In genomic region chr10:23086352-23087215, GRCm38 (mm10) we compare ENCODE assay signal across 7 mouse cellular contexts.
DNase-seq lines count a peak whose midpoint lies in the region; TF ChIP-seq lines count a peak whose summit lies in the region.

No protein-coding gene starts in this region.

- in situ Hi-C loops in CH12.LX (cut with MboI; ENCODE audit: low pct_ligation_motif_present, low pct_unique_long_range_greater_than_20kb, low sequenced_read_pairs): no loop called here

- H3K4me2 ChIP-seq in CH12.LX (ENCODE audit: insufficient read depth, low read depth, poor library complexity, severe bottlenecking): no peak overlapping the region

- peak; percentile 80 for TF ChIP-seq RAD21 in CH12.LX (IDR thresholded peaks at IDR 0.05; ENCODE audit: low read depth, low read length)

- H3K4me1 ChIP-seq in CH12.LX (ENCODE audit: control insufficient read depth in 1 of 2, insufficient read depth in 2 of 2): peaks cover 0 to 6% of the 10 kb centered on the region in 2 experiments; a peak in 2 of 4 replicates

- H3K9ac ChIP-seq in CH12.LX (ENCODE audit: insufficient read depth, low read depth): no peak overlapping the region

- peak; percentile 33 to 74; a peak in 3 of 4 replicates for TF ChIP-seq CTCF in CH12.LX (conservative IDR thresholded peaks at IDR 0.05 in 1 of 2, IDR thresholded peaks at IDR 0.05 in 1 of 2; ENCODE audit: low read depth in 2 of 2, low read length in 2 of 2)

- no peak for TF ChIP-seq EP300 in CH12.LX (IDR thresholded peaks at IDR 0.05; ENCODE audit: low read length)

- DNase-seq in CH12.LX (ENCODE audit: extremely low read depth): peak; percentile 40
- DNase-seq in MN1 (ENCODE audit: low spot score): peak; percentile 60
- peak; percentile 83 to 87 for DNase-seq in cerebellum, postnatal 10 days
- DNase-seq in frontal cortex, postnatal 36 days (ENCODE audit: low spot score in 2 of 2): peak; percentile 77 to 91
- peak; percentile 87 for DNase-seq in layer of hippocampus, adult 11-12 months (ENCODE audit: low spot score)
- DNase-seq in lung, postnatal 10 days: peak; percentile 71
- DNase-seq in right cerebral cortex, postnatal 14 days: peak; percentile 82

- no peaks in the 10 kb centered on the region for H3K9me3 ChIP-seq in CH12.LX (replicated peaks; ENCODE audit: low read length)

- dilution Hi-C loops in CH12.LX (cut with MboI; ENCODE audit: extremely low pct_ligation_motif_present, extremely low pct_unique_long_range_greater_than_20kb, low sequenced_read_pairs): no loop called here

- H3K79me2 ChIP-seq in CH12.LX (replicated peaks; ENCODE audit: control insufficient read depth, extremely low read depth, insufficient read depth, poor library complexity, severe bottlenecking): no peaks in the 10 kb centered on the region

- no peak overlapping the region for H3K4me3 ChIP-seq in CH12.LX (replicated peaks in 1 of 3; ENCODE audit: low read depth in 2 of 3, low read length in 2 of 3, poor library complexity in 1 of 3)

- no peaks in the 10 kb centered on the region for H3K36me3 ChIP-seq in CH12.LX (replicated peaks in 1 of 2; ENCODE audit: control insufficient read depth in 1 of 2, insufficient read depth in 1 of 2, low read length in 1 of 2)

- H3K27ac ChIP-seq in CH12.LX (ENCODE audit: insufficient read depth, low read depth): no peak overlapping the region

- no peaks in the 10 kb centered on the region for H3K27me3 ChIP-seq in CH12.LX (replicated peaks)

- TF ChIP-seq POLR2A in CH12.LX (IDR thresholded peaks at IDR 0.05; ENCODE audit: low read depth, low read length): no peak

TF ChIP-seq in CH12.LX, 34 proteins besides CTCF, POLR2A, EP300 and RAD21:
- TF ChIP-seq KAT2A (IDR thresholded peaks at IDR 0.05; ENCODE audit: insufficient replicate concordance, low read length) (no peak), SMC3 (IDR thresholded peaks at IDR 0.05; ENCODE audit: low read depth, low read length) (peak; percentile 61)
